Mouse (Mus musculus) telencephalon, adult 2 months (tissue): Measurements from ENCODE around the gene Cox7b.
"Not testable (repeated sequence)": the region's sequence is repeated elsewhere in the genome, so short reads cannot be mapped to it uniquely, and the experiment has no call there.

Experiments
- DNase-seq: peaks from one replicate; pipeline ENCODE4 v3.0.0-alpha.2; 2011; ENCODE audit warnings: low read depth, low spot score

Cox7b gene

DNA sequence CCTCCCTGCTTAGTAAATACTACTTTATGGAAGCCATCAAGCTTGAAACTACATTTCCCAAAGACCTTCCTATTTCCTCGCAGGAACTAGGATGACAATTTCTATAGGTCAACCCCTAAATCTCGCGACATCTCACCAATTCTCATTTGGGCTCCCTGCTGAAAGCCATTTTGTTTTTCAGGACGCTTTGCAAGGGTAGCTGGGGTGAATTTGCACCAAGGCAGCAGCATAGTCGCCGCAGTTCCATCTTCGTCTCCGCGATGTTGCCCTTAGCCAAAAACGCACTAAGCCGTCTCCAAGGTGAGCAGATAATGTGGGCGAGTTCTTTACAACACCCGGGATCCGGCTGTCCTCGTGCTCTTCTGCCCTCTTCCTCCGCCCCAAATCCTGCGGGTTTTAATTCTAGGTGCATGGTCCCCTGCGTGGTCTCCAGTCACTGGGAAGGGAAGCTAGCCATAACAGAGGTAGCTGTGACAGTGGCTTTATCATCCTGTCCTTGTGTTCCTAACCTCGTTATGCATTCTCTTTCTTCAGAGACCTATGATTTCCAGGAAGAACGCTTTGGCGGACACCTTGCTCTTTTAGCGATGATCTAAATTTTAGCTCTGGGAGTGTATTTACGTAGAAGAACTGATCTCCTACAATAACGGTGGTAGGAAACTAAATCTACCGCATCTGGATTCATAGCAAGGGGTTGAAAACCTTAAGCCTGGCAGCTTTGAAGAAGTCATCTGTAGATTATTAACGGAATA, at the start of gene Cox7b:
TSS of gene Cox7b (plus strand) at position 130 of the 752 bp plus-strand sequence.
- peak; percentile 86 for DNase-seq

DNA sequence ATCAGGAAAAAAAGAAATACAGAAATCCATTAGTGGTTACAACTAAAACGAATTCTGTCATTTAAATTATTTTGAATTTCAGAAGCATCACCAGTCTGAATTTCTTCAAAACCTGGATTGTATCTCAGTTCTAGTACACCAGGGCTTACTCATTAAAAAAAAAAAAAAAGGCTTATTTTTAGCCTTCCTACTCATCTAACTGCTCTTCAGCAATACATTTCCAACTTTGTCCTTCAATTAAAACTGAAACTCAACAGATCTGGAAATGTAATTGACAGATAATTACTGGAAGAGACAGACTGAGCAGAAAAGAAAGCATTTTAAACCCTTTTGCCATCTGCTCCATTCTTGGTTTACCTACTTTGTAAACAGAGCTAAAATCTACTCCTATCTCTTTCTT, 13.9 kb upstream of the Cox7b start:
- no peak for DNase-seq

GRCm38 (mm10) chrX:106010762-106011161, 4.7 kb upstream of the Cox7b start:
- no peak for DNase-seq

GRCm38 (mm10) chrX:106011465-106012159, 3.9 kb upstream of the Cox7b start, which contains the start of gene Magt1:
Gene Magt1 (minus strand): TSS chrX:106011906.
- peak; percentile 89 for DNase-seq

DNA sequence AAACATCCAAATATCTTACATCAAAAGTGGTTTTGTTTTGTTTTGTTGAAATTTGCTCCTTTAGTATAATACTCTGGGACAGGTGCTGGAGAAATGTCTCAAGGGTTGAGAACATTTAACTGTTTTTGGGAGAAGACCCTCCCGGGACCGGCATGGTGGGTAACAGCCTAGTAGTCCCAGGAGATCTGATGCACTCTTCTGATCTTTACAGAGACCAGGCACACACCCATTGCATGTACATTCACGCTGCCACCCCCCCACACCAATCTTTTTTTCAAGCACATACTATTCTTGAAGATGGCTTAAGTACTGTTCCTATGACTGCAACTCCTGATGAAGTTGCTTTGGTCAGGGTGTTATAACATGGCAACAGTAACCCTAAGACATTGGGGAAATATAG, 2.9 kb upstream of the Cox7b start:
- DNase-seq = no peak

GRCm38 (mm10) chrX:106013217-106013616, 2.3 kb upstream of the Cox7b start:
- peak; percentile 5 for DNase-seq

GRCm38 (mm10) chrX:106014741-106015377, 641 bp upstream of the Cox7b start:
- not testable (repeated sequence) for DNase-seq

- DNase-seq = no peak
Measured at GRCm38 (mm10) chrX:106017102-106017501, 1.6 kb downstream of the Cox7b start.

GRCm38 (mm10) chrX:106017516-106017915, 2.0 kb downstream of the Cox7b start:
- no peak for DNase-seq

GRCm38 (mm10) chrX:106026418-106027342, 11.2 kb downstream of the Cox7b start, which contains the start of gene Atp7a:
Gene Atp7a (plus strand): TSS chrX:106027276.
- peak; percentile 77 for DNase-seq

GRCm38 (mm10) chrX:106027343-106027674, 11.8 kb downstream of the Cox7b start:
- no peak for DNase-seq

GRCm38 (mm10) chrX:106030176-106030575, 14.7 kb downstream of the Cox7b start:
- DNase-seq = no peak

DNA sequence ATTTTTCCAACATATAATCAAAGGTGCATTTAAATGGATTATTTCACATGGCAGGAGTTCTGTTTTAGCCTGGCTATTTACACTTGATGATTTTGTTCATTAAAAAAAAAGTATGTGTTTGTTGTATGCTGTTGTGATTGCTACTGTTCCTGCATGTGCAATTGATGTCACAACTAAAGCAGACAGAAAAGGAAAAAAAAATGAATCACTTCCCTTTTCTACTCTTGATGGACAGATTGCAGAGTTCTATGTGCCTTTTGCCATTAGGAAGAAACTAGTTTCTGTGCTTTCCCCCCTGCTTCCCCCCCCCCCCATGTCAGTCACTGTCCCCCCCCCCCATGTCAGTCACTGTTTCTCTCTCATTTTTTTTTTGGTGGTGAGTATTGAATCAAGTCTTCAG, 15.6 kb downstream of the Cox7b start:
- no peak for DNase-seq

DNA sequence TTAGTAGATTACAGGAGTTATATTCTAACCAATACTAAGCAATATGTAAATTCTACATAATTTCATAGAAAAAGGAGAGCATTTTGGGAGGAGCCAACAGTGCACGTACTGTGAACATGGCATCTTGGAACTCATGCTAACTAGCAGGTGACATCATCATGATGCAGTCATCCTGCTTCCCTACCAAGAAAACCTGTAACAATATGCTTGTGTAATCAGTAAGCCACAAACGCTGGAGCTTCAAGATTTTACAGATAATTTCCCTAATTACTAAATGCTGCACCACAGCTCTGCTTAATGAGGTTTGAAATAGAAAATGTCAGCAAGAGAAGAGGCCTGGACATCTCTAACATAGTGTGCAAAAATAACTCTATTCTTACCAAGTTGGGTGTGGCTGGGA, 20.2 kb downstream of the Cox7b start:
- no peak for DNase-seq

DNA sequence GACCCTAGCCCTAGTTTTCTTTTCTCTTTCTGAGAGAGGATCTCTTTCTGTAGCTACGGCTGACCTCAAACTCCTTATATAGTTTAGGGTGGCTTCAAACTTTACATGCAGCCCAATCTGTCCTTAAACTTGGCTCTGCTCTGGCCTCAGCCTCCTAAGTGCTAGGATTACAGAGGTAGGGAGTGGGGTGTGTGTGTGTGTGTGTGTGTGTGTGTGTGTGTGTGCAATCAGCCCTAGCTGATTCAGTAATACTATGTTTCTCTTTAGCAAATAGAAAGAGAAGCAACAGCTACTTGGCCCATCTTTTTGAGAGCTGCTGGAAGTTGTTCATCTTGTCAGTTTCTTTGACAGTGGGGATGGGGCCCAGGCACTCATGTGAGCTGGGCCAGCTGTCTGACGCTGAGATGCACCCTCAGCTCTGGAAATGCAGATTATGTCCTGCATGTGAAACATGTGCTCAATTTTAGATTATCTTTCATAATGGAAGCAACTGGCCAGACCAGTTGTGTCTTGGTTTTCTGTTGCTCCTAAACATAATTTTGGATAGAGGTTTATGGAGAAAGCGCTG, 21.8 kb downstream of the Cox7b start:
- no peak for DNase-seq

DNA sequence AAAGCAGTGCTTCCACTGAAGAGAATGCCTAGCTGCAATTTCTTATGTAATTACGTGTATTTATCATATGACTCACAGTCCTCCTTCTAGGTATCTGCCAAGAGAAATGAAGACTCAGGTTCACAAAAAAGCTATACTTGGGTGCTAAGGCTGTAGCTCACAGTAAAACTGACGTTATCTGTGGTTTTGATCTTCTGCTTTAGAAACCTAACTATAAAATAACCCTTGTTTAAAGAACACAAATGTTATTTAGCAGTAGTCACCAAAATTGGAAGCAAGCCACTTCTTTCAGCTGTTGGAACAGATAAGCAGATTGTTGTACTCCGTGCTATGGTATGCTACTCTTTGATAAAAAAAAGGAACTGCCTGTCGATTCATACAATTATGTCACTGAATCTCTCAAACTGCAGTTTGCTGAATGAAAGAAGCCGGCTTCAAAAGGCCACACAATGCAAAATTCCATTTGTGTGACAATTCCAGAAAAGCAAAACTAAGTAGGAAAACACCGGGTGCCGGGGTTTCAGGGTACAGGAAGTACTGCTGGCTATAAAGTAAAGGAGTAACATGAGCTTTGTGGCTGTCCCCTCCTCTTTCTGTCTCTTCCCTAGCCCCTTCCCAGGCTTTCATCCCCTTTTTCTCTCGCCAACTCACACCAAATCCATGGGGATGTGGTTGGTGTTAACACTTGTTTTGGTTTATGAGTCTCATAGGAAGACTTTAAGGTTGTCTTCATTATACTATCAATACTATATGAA, 28.5 kb downstream of the Cox7b start:
- DNase-seq = peak; percentile 39

DNA sequence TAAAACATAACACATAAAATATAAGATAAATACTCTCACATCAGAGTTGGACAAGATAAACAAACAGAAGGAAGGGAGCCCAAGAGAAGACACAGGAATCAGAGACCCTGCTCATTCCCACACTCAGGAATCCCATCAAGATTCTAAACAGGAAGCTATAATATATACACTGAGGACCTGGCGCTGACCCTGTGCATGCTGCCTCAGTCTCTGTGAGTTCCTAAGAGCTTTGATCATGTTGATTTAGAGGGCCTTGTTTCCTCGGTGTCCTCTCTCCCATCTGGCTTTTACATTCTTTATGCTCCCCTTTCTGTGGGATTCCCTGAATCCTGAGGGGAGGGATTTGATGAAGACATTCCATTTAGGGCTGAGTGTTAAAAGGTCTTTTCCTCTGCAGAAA, 30.0 kb downstream of the Cox7b start:
- no peak for DNase-seq

DNA sequence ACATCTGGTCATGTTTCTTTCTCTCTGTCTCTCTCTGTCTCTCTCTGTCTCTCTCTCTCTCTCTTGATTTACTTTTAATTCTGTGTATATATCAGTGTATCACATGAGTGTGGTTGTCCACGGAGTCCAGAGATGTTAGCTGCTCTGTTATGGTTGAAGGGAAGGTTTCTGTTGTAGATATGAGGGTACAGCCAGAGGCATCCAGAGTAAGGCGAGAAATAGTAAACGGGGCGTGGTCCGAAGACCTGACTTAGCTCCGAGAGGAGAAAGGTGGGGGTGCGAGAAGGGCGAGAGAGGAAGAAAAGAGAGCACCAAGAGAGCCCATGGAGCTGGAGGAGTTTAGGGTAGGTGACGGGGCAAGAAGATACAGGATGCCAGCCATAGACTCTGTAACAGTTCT, 30.4 kb downstream of the Cox7b start:
- DNase-seq = no peak

DNA sequence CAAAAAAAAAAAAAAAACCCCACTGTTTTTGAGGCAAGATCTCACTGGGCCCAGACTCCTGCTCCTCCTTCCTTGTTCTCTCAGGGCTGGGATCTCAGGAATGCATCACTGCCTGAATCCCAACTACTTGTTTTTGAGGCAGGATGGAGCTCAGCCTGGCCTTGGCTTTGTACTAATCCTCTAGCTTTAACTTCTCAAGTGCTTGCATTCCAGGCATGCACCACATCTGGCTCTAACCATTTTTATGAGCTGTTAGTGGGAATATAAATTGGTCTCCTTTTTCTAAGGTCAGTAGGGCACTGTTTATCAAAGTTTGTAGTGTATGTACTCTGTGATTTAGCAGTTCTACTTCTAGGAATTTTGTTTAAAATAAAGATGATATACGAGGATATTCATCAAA, 32.7 kb downstream of the Cox7b start:
- DNase-seq = no peak
